Mouse (Mus musculus): ENCODE data around the gene Gatd1. TPM values are rescaled to one million over a fixed set of nuclear protein-coding genes. Genes with fewer than 3 reads are reported as not detected.
"Not testable (repeated sequence)": the region's sequence is repeated elsewhere in the genome, so short reads cannot be mapped to it uniquely, and the experiment has no call there.

Gene Gatd1
- total RNA-seq, 2 experiments from 2014 or later: 43.1 to 44.6 TPM

- DNase-seq: no peak
- intact Hi-C loops (cut with DNase I): no loop called here
Measured at GRCm38 (mm10) chr7:141429840-141430584, 16.1 kb upstream of the Gatd1 start.

GRCm38 (mm10) chr7:141429310-141429709 is 15.4 kb upstream of the Gatd1 start, which contains the start of gene Cend1:
Gene Cend1, minus strand, starts transcription at chr7:141429491.
- peak; percentile 65 for DNase-seq
- intact Hi-C loops (cut with DNase I): no loop called here

DNA sequence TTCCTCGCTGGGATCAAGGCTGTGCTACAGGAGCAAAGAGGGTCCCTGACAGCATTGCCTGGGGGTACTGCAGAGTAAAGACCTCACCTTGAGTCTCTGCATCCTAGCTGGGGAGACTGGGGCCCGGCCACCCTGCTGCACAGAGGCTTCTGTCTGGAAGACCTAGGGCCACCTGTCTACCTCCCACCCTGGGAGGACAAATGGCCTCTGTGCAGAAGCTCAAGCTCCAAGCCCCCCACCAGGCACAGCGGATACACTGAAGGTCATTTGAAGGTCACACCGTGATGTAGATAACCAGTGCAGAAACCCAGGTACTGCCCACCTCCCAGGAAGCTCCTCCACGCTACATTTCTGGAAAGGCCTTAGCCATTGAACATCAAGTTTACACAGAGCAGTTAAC is 14.8 kb upstream of the Gatd1 start:
- intact Hi-C loops (cut with DNase I): no loop called here
- no peak for DNase-seq

- intact Hi-C loops (cut with DNase I): no loop called here
- DNase-seq: no peak
Measured at GRCm38 (mm10) chr7:141426948-141427730, 13.2 kb upstream of the Gatd1 start.

- no peak for DNase-seq
- intact Hi-C loops (cut with DNase I): no loop called here
Measured at GRCm38 (mm10) chr7:141423811-141424210, 9.9 kb upstream of the Gatd1 start.

- intact Hi-C loops (cut with DNase I): no loop called here
- DNase-seq: no peak
Measured at GRCm38 (mm10) chr7:141420030-141420702, 6.2 kb upstream of the Gatd1 start.

DNA sequence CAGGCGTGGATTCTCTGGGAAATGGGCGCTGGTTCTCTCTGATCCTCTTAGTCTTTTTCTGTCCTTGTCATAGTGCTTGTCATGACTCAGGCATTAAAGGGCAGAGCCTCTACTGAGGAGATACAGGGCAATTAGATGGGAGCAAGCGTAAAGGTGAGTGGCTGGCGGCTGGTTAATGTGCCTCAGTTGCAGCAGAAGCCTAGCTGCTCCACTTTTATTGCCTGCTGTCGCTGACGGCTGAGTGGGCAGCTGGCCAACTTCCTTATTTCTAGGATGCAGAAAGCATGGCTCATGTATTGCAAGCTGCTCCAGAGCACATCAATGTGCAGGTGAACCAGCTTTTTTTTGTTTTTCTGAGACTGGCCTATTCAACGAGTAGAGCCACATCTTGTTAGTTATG is 5.0 kb upstream of the Gatd1 start:
- DNase-seq: no peak
- intact Hi-C loops (cut with DNase I): no loop called here

DNA sequence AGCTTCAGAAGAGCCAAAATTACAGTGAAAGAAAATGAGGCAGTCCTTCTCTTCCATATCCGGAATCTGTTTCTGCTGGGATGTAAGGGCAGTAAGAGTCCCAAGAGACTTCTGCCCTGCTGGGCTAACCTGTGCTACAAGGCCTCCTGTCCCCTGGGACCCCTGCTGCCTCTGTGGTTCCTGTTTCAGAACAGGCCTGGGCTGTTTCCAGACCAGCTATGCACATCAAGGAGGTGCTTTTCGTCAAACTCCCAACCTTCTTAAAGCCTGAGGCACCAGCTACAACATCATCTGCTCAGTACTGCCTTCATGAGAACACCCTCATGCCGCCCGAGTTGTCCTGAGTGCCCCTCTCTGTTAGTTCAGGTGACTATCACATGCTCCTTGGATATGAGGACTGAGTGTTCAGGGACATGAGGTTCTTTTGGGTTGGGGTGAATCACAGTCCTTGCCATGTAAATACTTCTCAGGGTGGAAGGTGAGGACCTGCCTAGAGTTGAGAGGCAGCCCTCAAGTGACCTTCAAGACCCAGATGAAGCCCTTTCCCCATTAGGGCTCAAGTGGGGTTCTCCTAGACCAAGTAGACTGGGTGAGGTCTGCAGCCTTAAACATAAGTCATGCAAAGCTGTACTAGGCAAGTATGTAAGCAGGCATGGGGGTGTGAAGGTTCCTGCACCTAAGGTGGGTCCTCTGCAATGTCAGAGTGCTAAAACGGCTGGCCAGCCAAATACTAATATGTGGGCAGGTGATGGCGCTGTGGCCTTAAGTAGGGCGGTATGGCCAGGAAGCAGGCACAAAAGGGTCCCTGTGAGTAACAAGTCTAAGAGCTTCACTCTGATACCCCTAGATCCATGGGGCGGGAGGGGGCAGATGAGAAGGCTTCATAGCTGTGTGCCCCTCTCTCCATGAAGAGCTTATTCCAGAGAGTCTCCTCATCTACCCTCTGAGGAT is 4.1 kb upstream of the Gatd1 start:
- intact Hi-C loops (cut with DNase I): no loop called here
- no peak for DNase-seq

GRCm38 (mm10) chr7:141416144-141416841 is 2.4 kb upstream of the Gatd1 start:
- no peak for DNase-seq
- intact Hi-C loops (cut with DNase I): no loop called here

DNA sequence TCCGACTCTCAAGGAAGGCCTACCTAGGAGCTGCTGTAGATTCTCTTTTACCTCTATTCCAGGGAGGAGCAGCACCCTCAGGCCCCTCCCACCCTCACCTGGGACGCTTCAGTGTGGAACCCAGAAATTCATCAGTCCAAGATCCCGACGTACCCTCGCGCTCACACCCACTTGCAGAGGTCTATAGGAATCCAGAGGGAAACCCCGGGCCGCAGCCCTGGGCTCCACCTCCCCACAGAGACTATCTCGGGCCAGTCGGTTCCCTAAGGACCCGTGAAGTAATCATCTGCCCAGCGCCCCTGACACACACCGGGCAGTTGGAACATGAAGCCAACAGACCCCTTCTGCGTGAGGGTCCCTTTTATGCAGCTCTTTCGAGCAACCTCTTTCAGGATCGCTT is 605 bp downstream of the Gatd1 start:
- intact Hi-C loops (cut with DNase I): no loop called here

DNA sequence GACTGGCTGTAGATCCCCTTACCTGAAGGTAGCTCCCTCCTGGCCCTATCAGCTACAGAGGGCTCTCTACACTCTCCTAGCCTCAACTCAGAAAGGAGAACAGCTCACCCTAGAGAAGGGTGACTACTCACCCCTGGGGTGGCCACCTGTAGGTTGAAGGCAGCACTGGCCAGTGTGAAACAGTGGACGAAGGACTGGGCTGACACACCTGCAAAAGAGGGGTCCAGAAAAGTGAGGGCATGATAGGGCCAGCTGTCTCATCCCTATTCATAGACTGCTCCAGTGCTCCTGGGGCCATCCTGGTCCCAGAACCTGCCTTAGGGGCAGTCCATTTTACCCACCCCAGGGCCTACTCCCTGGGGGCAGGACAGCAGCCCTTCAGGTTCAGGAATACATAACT is 2.3 kb downstream of the Gatd1 start:
- intact Hi-C loops (cut with DNase I): no loop called here
- no peak for DNase-seq

More for the DNA sequence above, 605 bp downstream of the Gatd1 start:
- no peak for DNase-seq

DNA sequence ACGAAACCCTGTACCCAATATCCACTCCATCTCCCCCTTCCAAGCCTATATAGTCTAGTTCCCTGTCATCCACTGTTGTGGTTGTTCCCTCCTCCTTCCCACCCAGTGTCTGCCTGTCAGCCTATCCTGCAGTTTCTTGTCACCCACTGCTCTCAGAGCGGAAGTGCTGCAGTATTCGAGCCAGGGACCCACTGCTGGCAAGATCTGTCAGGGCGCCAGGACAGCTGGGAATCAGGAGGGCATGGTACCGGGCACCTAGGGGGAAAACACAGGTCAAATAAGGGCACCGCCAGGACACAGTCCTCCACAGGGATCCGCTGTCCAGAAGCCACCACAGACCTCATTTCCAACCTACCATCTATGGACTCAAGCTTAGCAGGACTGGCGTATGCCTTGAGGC is 3.3 kb downstream of the Gatd1 start:
- DNase-seq: no peak

GRCm38 (mm10) chr7:141408833-141409232 is 5.1 kb downstream of the Gatd1 start:
- intact Hi-C loops (cut with DNase I): no loop called here

More for the DNA sequence above, 3.3 kb downstream of the Gatd1 start:
- intact Hi-C loops (cut with DNase I): no loop called here

GRCm38 (mm10) chr7:141407670-141408069 is 6.3 kb downstream of the Gatd1 start:
- intact Hi-C loops (cut with DNase I); DNase-seq: not testable (repeated sequence)

More at GRCm38 (mm10) chr7:141408833-141409232, 5.1 kb downstream of the Gatd1 start:
- peak; percentile 93 for DNase-seq

GRCm38 (mm10) chr7:141405466-141405865 is 8.5 kb downstream of the Gatd1 start:
- intact Hi-C loops (cut with DNase I): no loop called here
- DNase-seq: no peak

GRCm38 (mm10) chr7:141403305-141403704 is 10.6 kb downstream of the Gatd1 start:
- peak; percentile 58 for DNase-seq
- intact Hi-C loops (cut with DNase I): no loop called here

- no peak for DNase-seq
- intact Hi-C loops (cut with DNase I): no loop called here
Measured at GRCm38 (mm10) chr7:141395348-141395747, 18.6 kb downstream of the Gatd1 start.

DNA sequence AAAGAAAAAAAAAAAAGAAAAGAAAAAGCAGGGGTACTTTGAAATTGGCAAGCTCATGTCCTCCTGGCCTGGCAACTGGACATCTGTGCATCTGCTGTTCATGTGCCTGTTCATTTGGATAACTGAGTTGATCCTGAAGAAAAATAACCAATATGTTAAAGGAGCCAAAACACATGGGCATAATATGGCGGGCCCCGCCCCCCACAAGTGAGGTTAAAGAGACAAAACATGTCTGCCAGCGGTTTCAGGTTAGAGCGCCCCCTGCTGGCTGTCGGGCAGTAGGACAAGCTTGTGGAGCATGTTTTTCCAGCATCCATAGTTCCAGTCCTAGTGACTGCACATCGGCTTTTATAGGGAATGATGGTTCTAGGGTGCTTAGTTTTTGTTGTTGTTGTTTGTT is 19.2 kb downstream of the Gatd1 start:
- intact Hi-C loops (cut with DNase I): no loop called here
- peak; percentile 80 for DNase-seq

GRCm38 (mm10) chr7:141394158-141394557 is 19.8 kb downstream of the Gatd1 start:
- intact Hi-C loops (cut with DNase I): no loop called here
- no peak for DNase-seq

Measured in left cerebral cortex, postnatal 4 days (tissue).